Mouse (Mus musculus): ENCODE data around the gene Clec16a. TPM values are rescaled to one million over a fixed set of nuclear protein-coding genes. Genes with fewer than 3 reads are reported as not detected.

Clec16a gene
- polyA plus RNA-seq, 1 experiment = 15.7 TPM

- DNase-seq = no peak
- no peak overlapping the region for H3K4me3 ChIP-seq (ENCODE audit: insufficient read depth, low read depth, low read length)
- no peaks in the 10 kb centered on the region for H3K27me3 ChIP-seq (replicated peaks; ENCODE audit: control insufficient read depth, insufficient read depth, low read length)
- peaks cover 7% of the 10 kb centered on the region for H3K36me3 ChIP-seq (ENCODE audit: control insufficient read depth, insufficient read depth, low read length)
- no peak for TF ChIP-seq CTCF (conservative IDR thresholded peaks at IDR 0.05; ENCODE audit: insufficient read depth, insufficient read length, low read depth, low read length)
- TF ChIP-seq POLR2A (IDR thresholded peaks at IDR 0.05; ENCODE audit: low read depth, low read length) = no peak
- 67% methylated on average over 1 of the region's 1 CpGs for WGBS
- no peak overlapping the region for H3K27ac ChIP-seq (ENCODE audit: insufficient read depth, low read depth, low read length)
- no peaks in the 10 kb centered on the region for H3K4me1 ChIP-seq (ENCODE audit: control insufficient read depth, insufficient read depth, low read length)
Measured at GRCm38 (mm10) chr16:10578376-10578775, 33.2 kb downstream of the Clec16a start.

GRCm38 (mm10) chr16:10581234-10581898, 36.2 kb downstream of the Clec16a start:
- H3K4me3 ChIP-seq (ENCODE audit: insufficient read depth, low read depth, low read length) = no peak overlapping the region
- TF ChIP-seq CTCF (conservative IDR thresholded peaks at IDR 0.05; ENCODE audit: insufficient read depth, insufficient read length, low read depth, low read length) (no peak), POLR2A (IDR thresholded peaks at IDR 0.05; ENCODE audit: low read depth, low read length) (no peak)
- peaks cover 7% of the 10 kb centered on the region for H3K36me3 ChIP-seq (ENCODE audit: control insufficient read depth, insufficient read depth, low read length)
- no peak for DNase-seq
- no peaks in the 10 kb centered on the region for H3K27me3 ChIP-seq (replicated peaks; ENCODE audit: control insufficient read depth, insufficient read depth, low read length)
- WGBS = 80% methylated on average over 2 of the region's 2 CpGs
- H3K27ac ChIP-seq (ENCODE audit: insufficient read depth, low read depth, low read length) = no peak overlapping the region
- no peaks in the 10 kb centered on the region for H3K4me1 ChIP-seq (ENCODE audit: control insufficient read depth, insufficient read depth, low read length)

GRCm38 (mm10) chr16:10585165-10585564, 40.0 kb downstream of the Clec16a start:
- no peak for DNase-seq
- no peak overlapping the region for H3K4me3 ChIP-seq (ENCODE audit: insufficient read depth, low read depth, low read length)
- no peak for TF ChIP-seq POLR2A (IDR thresholded peaks at IDR 0.05; ENCODE audit: low read depth, low read length)
- no peak for TF ChIP-seq CTCF (conservative IDR thresholded peaks at IDR 0.05; ENCODE audit: insufficient read depth, insufficient read length, low read depth, low read length)
- no peaks in the 10 kb centered on the region for H3K27me3 ChIP-seq (replicated peaks; ENCODE audit: control insufficient read depth, insufficient read depth, low read length)
- WGBS = 59% methylated on average over 1 of the region's 1 CpGs
- peaks cover 4% of the 10 kb centered on the region for H3K36me3 ChIP-seq (ENCODE audit: control insufficient read depth, insufficient read depth, low read length)
- no peak overlapping the region for H3K27ac ChIP-seq (ENCODE audit: insufficient read depth, low read depth, low read length)
- no peaks in the 10 kb centered on the region for H3K4me1 ChIP-seq (ENCODE audit: control insufficient read depth, insufficient read depth, low read length)

- no peaks in the 10 kb centered on the region for H3K27me3 ChIP-seq (replicated peaks; ENCODE audit: control insufficient read depth, insufficient read depth, low read length)
- no peak overlapping the region for H3K4me3 ChIP-seq (ENCODE audit: insufficient read depth, low read depth, low read length)
- no peak for TF ChIP-seq POLR2A (IDR thresholded peaks at IDR 0.05; ENCODE audit: low read depth, low read length)
- TF ChIP-seq CTCF (conservative IDR thresholded peaks at IDR 0.05; ENCODE audit: insufficient read depth, insufficient read length, low read depth, low read length) = no peak
- H3K36me3 ChIP-seq (ENCODE audit: control insufficient read depth, insufficient read depth, low read length) = peaks cover 2% of the 10 kb centered on the region
- H3K4me1 ChIP-seq (ENCODE audit: control insufficient read depth, insufficient read depth, low read length) = no peaks in the 10 kb centered on the region
- WGBS = 90% methylated on average over 3 of the region's 3 CpGs
- H3K27ac ChIP-seq (ENCODE audit: insufficient read depth, low read depth, low read length) = no peak overlapping the region
- DNase-seq = no peak
Measured at GRCm38 (mm10) chr16:10586546-10586945, 41.4 kb downstream of the Clec16a start.

- H3K4me3 ChIP-seq (ENCODE audit: insufficient read depth, low read depth, low read length) = no peak overlapping the region
- DNase-seq = no peak
- H3K36me3 ChIP-seq (ENCODE audit: control insufficient read depth, insufficient read depth, low read length) = 0 out of 2 replicates have a peak, but pooled peaks cover 1% of the 10 kb centered on the region
- TF ChIP-seq POLR2A (IDR thresholded peaks at IDR 0.05; ENCODE audit: low read depth, low read length) = no peak
- no peak overlapping the region for H3K27ac ChIP-seq (ENCODE audit: insufficient read depth, low read depth, low read length)
- 80% methylated on average over 5 of the region's 5 CpGs for WGBS
- H3K27me3 ChIP-seq (replicated peaks; ENCODE audit: control insufficient read depth, insufficient read depth, low read length) = no peaks in the 10 kb centered on the region
- H3K4me1 ChIP-seq (ENCODE audit: control insufficient read depth, insufficient read depth, low read length) = no peaks in the 10 kb centered on the region
Measured at GRCm38 (mm10) chr16:10599888-10600740, 55.0 kb downstream of the Clec16a start.

GRCm38 (mm10) chr16:10607802-10608201, 62.7 kb downstream of the Clec16a start:
- Histone ChIP-seq H3K27ac (ENCODE audit: insufficient read depth, low read depth, low read length) (no peak overlapping the region), H3K27me3 (replicated peaks; ENCODE audit: control insufficient read depth, insufficient read depth, low read length) (no peaks in the 10 kb centered on the region), H3K4me3 (ENCODE audit: insufficient read depth, low read depth, low read length) (no peak overlapping the region), H3K36me3 (ENCODE audit: control insufficient read depth, insufficient read depth, low read length) (no peaks in the 10 kb centered on the region), H3K4me1 (ENCODE audit: control insufficient read depth, insufficient read depth, low read length) (no peaks in the 10 kb centered on the region)
- WGBS = 83% methylated on average over 3 of the region's 3 CpGs
- TF ChIP-seq CTCF (conservative IDR thresholded peaks at IDR 0.05; ENCODE audit: insufficient read depth, insufficient read length, low read depth, low read length) = no peak
- TF ChIP-seq POLR2A (IDR thresholded peaks at IDR 0.05; ENCODE audit: low read depth, low read length) = no peak
- no peak for DNase-seq

- no peak overlapping the region for H3K27ac ChIP-seq (ENCODE audit: insufficient read depth, low read depth, low read length)
- no peaks in the 10 kb centered on the region for H3K36me3 ChIP-seq (ENCODE audit: control insufficient read depth, insufficient read depth, low read length)
- DNase-seq = no peak
- H3K4me1 ChIP-seq (ENCODE audit: control insufficient read depth, insufficient read depth, low read length) = no peaks in the 10 kb centered on the region
- TF ChIP-seq CTCF (conservative IDR thresholded peaks at IDR 0.05; ENCODE audit: insufficient read depth, insufficient read length, low read depth, low read length) (no peak), POLR2A (IDR thresholded peaks at IDR 0.05; ENCODE audit: low read depth, low read length) (no peak)
- no peaks in the 10 kb centered on the region for H3K27me3 ChIP-seq (replicated peaks; ENCODE audit: control insufficient read depth, insufficient read depth, low read length)
- 90% methylated on average over 7 of the region's 7 CpGs for WGBS
- H3K4me3 ChIP-seq (ENCODE audit: insufficient read depth, low read depth, low read length) = no peak overlapping the region
Measured at GRCm38 (mm10) chr16:10609921-10610320, 64.8 kb downstream of the Clec16a start.

Data from kidney, adult 2 months (tissue).